Mouse (Mus musculus) liver, adult (tissue): ENCODE data around the gene Alyref2.

Experiments used
- GATA4 ChIP-seq: IDR thresholded peaks from 2 replicates; pipeline ENCODE4 v1.6.1; 2014; ENCODE audit warnings: mild to moderate bottlenecking, low read length; ENCODE audit not compliant: insufficient replicate concordance

The Alyref2 gene

DNA sequence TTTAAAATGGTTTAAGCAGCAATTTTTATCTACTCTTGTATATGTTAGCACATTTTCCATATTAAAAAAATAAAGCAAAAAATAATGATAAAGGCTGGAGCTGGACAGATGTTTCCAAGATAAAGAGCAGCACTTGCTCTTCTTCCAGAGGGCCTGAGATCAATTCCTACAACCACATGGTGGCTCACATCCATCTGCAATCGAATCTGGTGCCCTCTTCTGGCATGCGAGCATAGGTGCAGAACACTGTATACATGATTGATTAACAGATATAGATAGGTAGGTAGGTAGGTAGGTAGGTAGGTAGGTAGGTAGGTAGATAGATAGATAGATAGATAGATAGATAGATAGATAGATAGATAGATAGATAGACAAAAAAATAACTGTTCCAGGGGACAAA is 29.6 kb downstream of the Alyref2 start:
- no peak for TF ChIP-seq GATA4

GRCm38 (mm10) chr1:171534557-171534956 is 31.3 kb downstream of the Alyref2 start:
- TF ChIP-seq GATA4 = no peak

GRCm38 (mm10) chr1:171535194-171535593 is 31.9 kb downstream of the Alyref2 start, which contains the start of gene Itln1:
Gene Itln1, minus strand, starts transcription at chr1:171535294.
- no peak for TF ChIP-seq GATA4

DNA sequence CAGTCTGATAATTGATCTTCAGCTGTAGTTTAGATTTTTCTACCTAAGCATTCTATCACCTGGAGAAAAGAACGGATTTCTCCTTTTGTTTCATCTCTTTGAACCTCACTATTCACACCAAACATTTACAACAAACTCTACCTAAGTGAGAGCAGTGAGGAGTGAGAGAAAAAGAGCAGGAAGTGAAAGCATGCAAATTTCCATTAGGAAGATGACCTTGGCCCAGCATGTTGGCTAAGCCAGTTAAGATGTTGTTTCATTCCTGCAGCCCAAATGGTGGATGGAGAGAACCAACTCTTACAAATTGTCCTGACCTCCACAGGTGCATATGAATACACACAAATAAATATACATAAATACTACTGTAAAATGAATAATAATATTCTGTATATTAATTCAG is 37.4 kb downstream of the Alyref2 start:
- no peak for TF ChIP-seq GATA4

DNA sequence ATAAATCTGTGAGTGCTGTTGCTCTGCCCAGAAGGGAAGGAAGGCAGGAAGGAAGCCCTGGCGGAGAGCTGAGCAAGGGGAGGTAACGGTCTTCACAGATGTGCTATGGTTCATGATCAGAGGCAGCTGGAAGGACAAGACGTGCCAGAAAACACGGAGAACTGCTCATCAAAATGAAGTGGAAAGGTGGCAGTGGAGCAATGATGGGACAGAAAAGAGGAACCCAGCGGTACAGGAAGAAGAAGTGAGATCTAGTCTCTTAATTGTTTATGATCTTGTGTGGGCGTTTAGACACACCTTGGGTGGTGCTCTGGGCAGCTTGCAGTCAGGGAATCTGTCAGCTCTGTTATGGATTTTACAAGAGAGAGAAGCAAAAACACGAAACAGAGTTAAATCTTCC is 48.0 kb downstream of the Alyref2 start:
- TF ChIP-seq GATA4 = no peak

GRCm38 (mm10) chr1:171552230-171552629 is 49.0 kb downstream of the Alyref2 start:
- no peak for TF ChIP-seq GATA4

DNA sequence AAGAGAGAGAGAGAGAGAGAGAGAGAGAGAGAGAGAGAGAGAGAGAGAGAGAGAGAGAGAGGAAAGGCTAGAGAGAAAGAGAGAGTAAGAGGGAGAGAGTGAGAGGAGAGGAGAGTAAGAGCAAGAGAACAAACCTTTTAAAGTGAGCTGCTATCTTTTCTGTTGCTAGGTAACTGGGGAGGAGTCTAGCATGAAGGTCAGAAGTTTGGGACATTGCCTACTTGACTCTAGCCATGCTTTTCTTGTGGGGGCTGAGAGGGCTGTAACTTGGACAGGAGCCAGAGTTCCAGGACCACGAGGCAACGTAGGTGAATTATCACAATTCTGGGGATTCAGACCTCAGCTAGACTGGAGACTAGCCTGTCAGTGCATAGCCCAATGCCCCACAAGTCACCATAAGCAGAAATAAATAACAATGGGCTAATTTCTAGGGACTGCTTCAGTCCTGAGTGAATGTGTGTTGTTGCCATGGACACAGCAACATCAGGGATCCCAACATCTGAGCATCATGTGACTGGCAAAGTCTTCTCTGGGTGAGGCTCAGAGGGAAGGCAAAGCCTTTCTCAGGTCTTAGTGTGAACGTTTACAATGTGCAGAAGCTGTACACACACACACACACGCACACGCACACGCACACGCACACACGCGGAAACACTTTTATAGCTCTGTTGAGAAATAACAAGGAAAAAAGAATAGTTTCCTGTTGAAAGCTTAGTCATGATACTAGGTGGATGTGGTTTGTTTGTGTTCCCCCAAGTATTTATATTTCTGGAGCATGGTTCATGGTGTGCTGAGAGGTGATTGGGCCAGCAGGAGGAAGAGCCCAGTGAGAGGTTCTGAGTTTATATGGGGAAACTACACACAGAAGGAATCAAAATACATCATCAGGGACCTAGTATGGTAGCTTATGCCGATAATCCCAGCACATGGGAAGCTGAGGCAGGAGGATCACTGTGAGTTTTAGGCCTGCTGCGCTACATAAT is 50.4 kb downstream of the Alyref2 start:
- no peak for TF ChIP-seq GATA4
